In the genomic region with DNA sequence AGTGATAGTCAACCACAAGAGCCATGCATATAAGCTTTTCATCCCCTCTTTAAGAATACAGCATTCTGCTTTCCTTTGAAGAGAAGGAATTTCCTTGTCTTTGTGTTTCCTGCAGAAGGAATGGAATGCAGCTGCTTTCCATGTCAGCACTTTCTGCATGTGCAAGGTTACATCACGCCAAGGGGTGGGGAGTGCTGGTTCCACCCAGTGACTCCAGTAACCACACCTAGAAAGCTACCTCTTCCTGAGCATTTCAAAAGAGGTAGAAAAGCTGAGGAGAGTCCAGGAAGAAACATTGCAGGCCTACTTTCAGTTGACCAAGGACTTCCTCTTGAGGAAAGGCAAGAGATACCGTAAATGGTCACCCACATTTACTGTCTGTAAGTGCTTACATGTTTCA, we compare ENCODE assay signal across 29 mouse cellular contexts. TPM values are rescaled to one million over a fixed set of nuclear protein-coding genes. Genes with fewer than 3 reads are reported as not detected.
DNase-seq lines count a peak whose midpoint lies in the region; ATAC-seq lines count a peak whose summit lies in the region.
"Had no signal": no experiment of that assay in that cellular context is flagged by ENCODE, and none has a peak within 500 bp of the region (broad histone marks: within the 10 kb centered on the region; RNA-seq: fewer than 3 reads in every experiment).

No protein-coding gene starts in this region.

- no peaks in the 10 kb centered on the region for H3K36me3 ChIP-seq in heart, embryonic 10.5 days
- H3K36me3 ChIP-seq: forebrain, embryonic 15.5 days; G1E; heart, embryonic 12.5 days; limb, embryonic 10.5 days; liver, embryonic 15.5 days; neural tube, embryonic 15.5 days had no signal

- no peaks in the 10 kb centered on the region for H3K9me3 ChIP-seq in heart, embryonic 10.5 days
- H3K9me3 ChIP-seq: forebrain, embryonic 15.5 days; G1E; heart, embryonic 12.5 days; limb, embryonic 10.5 days; liver, embryonic 15.5 days; neural tube, embryonic 15.5 days had no signal

- WGBS in heart, embryonic 10.5 days = 76% methylated on average over 2 of the region's 2 CpGs

- peak; percentile 79 for ATAC-seq in granulocyte monocyte progenitor cell, adult 5-6 weeks (replicated peaks; ENCODE audit: poor library complexity, severe bottlenecking)
- ATAC-seq: CD4-positive, CD25-positive, alpha-beta regulatory T cell, adult 4 months; forebrain, embryonic 15.5 days; intestine, postnatal 0 days had no signal

- no peak overlapping the region for H3K27ac ChIP-seq in heart, embryonic 10.5 days
- H3K27ac ChIP-seq: forebrain, embryonic 15.5 days; gastrocnemius, adult 2 months; limb, embryonic 10.5 days; liver, embryonic 15.5 days; macrophage; neural tube, embryonic 15.5 days had no signal

- H3K4me3 ChIP-seq in heart, embryonic 10.5 days = no peak overlapping the region
- H3K4me3 ChIP-seq: forebrain, embryonic 15.5 days; gastrocnemius, adult 2 months; heart, embryonic 12.5 days; limb, embryonic 10.5 days; liver, embryonic 15.5 days; neural tube, embryonic 15.5 days had no signal

- no peaks in the 10 kb centered on the region for H3K4me1 ChIP-seq in heart, embryonic 10.5 days
- H3K4me1 ChIP-seq: forebrain, embryonic 15.5 days; liver, embryonic 15.5 days; neural tube, embryonic 15.5 days had no signal

- peak; percentile 7 to 10 for DNase-seq in heart, adult 18-20 months
- DNase-seq in heart, embryonic 10.5 days (ENCODE audit: low spot score) = no peak
- DNase-seq in Muller cell, postnatal 12 days (ENCODE audit: inconsistent ontology term) = peak; percentile 56
- DNase-seq in lung, postnatal 36 days = peak; percentile 48
- DNase-seq in natural killer cell, adult 2 months (ENCODE audit: low spot score in 2 of 2) = no peak
- DNase-seq in gastrocnemius, postnatal 4 days (ENCODE audit: low spot score in 2 of 2) = no peak
- DNase-seq in frontal cortex, adult 2 months (ENCODE audit: extremely low spot score in 1 of 2, low spot score in 1 of 2) = no peak
- DNase-seq: adrenal gland, postnatal 25 days; cerebellum, adult 8-10 months; cerebellum, postnatal 36 days; gastrocnemius, adult 2 months; heart, postnatal 10 days; liver had no signal

- no peaks in the 10 kb centered on the region for H3K27me3 ChIP-seq in heart, embryonic 10.5 days (ENCODE audit: insufficient read depth, poor library complexity, severe bottlenecking)
- H3K27me3 ChIP-seq: forebrain, embryonic 15.5 days; heart, embryonic 12.5 days; liver, embryonic 15.5 days; neural tube, embryonic 15.5 days had no signal

RNA-seq across cellular contexts. Expression of a gene that starts 8.1 kb away (rescaled TPM):
- total RNA-seq in heart, adult 18-20 months (2021) = under 1 TPM; 0.26 to 0.62 TPM
- polyA plus RNA-seq in heart, embryonic 10.5 days (2016; fragmentation: Nextera tagmentation; extraction: Ambion mirVana) = 0.07 and 0.14 TPM in 2 replicates
- not detected in 2 replicates for total RNA-seq in granulocyte monocyte progenitor cell, adult 5-6 weeks (2014; fragmentation: Nextera tagmentation)
- total RNA-seq in granulocyte monocyte progenitor cell, adult 5-6 weeks (2017) = not detected in 2 replicates
- total RNA-seq in gastrocnemius, postnatal 4 days (2021) = under 1 TPM; 0.56 to 0.73 TPM
- polyA plus RNA-seq in frontal cortex, adult 2 months (2012; rRNA removed) = 0.04 and 0.08 TPM in 2 replicates
- total RNA-seq: adrenal gland, postnatal 25 days; left cerebral cortex, adult 8-10 months had no signal
- polyA plus RNA-seq: CD4-positive, CD25-positive, alpha-beta regulatory T cell, adult 4 months; G1E; heart, embryonic 12.5 days; intestine, postnatal 0 days; macrophage; midbrain, postnatal 0 days; neural tube, embryonic 15.5 days had no signal

RNA-seq across cellular contexts. Expression of a gene that starts 39.1 kb away (rescaled TPM):
- not detected for total RNA-seq in heart, adult 18-20 months (2021)
- polyA plus RNA-seq in heart, embryonic 10.5 days (2016; fragmentation: Nextera tagmentation; extraction: Ambion mirVana) = 0.06 and 0.10 TPM in 2 replicates
- not detected in 2 replicates for total RNA-seq in granulocyte monocyte progenitor cell, adult 5-6 weeks (2014; fragmentation: Nextera tagmentation)
- total RNA-seq in granulocyte monocyte progenitor cell, adult 5-6 weeks (2017) = not detected in 2 replicates
- total RNA-seq in gastrocnemius, postnatal 4 days (2021) = under 1 TPM in 1 of 2 experiments, not detected in 1; 0.10 TPM
- not detected in 2 replicates for polyA plus RNA-seq in frontal cortex, adult 2 months (2012; rRNA removed)
- total RNA-seq: adrenal gland, postnatal 25 days; G1E; gastrocnemius, adult 2 months; layer of hippocampus, postnatal 14 days; left cerebral cortex, adult 8-10 months; midbrain, postnatal 0 days had no signal
- polyA plus RNA-seq: CD4-positive, CD25-positive, alpha-beta regulatory T cell, adult 4 months; forebrain, embryonic 15.5 days; G1E; hindbrain, embryonic 11.5 days; kidney, embryonic 16.5 days; limb, embryonic 10.5 days; macrophage; midbrain, embryonic 11.5 days; midbrain, postnatal 0 days; neural tube, embryonic 15.5 days had no signal

Comparison
In these comparisons a context has a peak if more than half of its experiments do, and no peak if none do; other contexts are left out.
1. DNase-seq: peak in heart, adult 18-20 months (2 of 2), Muller cell, postnatal 12 days (single experiment) and lung, postnatal 36 days (single experiment); none in heart, embryonic 10.5 days (single experiment), natural killer cell, adult 2 months (0 of 2), gastrocnemius, postnatal 4 days (0 of 2) and frontal cortex, adult 2 months (0 of 2).